Mouse (Mus musculus) liver, postnatal 0 days (tissue): ENCODE measurements at regions not wholly inside any gene's neighbourhood (a gene's known extent, or its start where the extent isn't known, plus 50 kb on each side); places are given as distances from the start of the nearest gene placed in this dataset.

Source experiments
- ATAC-seq: fragments of 200-750 bp; cut with Nextera tagmentation; 2 replicates; pipeline ENCODE4 v1.8.0; 2017; ENCODE audit warnings: mild to moderate bottlenecking, moderate library complexity
- DNase-seq: peaks from one replicate; pipeline ENCODE4 v3.0.0-alpha.2; 2016
- H3K27ac ChIP-seq: fragments of 300-500 bp; sonication (generic); 2 replicates; pipeline ENCODE4 v1.5.1; 2014; ENCODE audit warnings: antibody characterized with exemption, moderate library complexity, mild to moderate bottlenecking, low read depth
- H3K27me3 ChIP-seq: fragments of 300-500 bp; sonication (generic); 2 replicates; pipeline ENCODE4 v1.6.1; 2014; ENCODE audit warnings: low read length, control low read depth, mixed read lengths; ENCODE audit not compliant: insufficient read depth
- H3K36me3 ChIP-seq: fragments of 300-500 bp; sonication (generic); replicated peaks from 2 replicates; pipeline ENCODE4 v1.6.1; 2014; ENCODE audit warnings: mild to moderate bottlenecking, control low read depth, low read length, moderate library complexity, mixed read lengths; ENCODE audit not compliant: insufficient read depth
- H3K4me1 ChIP-seq: fragments of 300-500 bp; sonication (generic); 2 replicates; pipeline ENCODE4 v1.6.1; 2014; ENCODE audit warnings: antibody characterized with exemption, mild to moderate bottlenecking, control low read depth; ENCODE audit not compliant: insufficient read depth
- H3K4me2 ChIP-seq: fragments of 300-500 bp; sonication (generic); 2 replicates; pipeline ENCODE4 v1.6.1; 2014; ENCODE audit warnings: low read depth, mild to moderate bottlenecking, low read length, moderate library complexity, mixed read lengths
- H3K4me3 ChIP-seq: fragments of 300-500 bp; sonication (generic); 2 replicates; pipeline ENCODE4 v1.5.1; 2014; ENCODE audit warnings: low read depth, low read length
- H3K9ac ChIP-seq: fragments of 300-500 bp; sonication (generic); replicated peaks from 2 replicates; pipeline ENCODE4 v1.6.1; 2014; ENCODE audit warnings: mild to moderate bottlenecking, moderate library complexity
- H3K9me3 ChIP-seq: fragments of 300-500 bp; sonication (generic); 2 replicates; pipeline ENCODE4 v1.6.1; 2016; ENCODE audit warnings: mild to moderate bottlenecking, control low read depth, low read length, mixed read lengths
- CTCF ChIP-seq: sonication (generic); IDR thresholded peaks from 2 replicates; pipeline ENCODE4 v1.5.1; 2016; ENCODE audit warnings: antibody characterized with exemption, low read depth
- EP300 ChIP-seq: IDR thresholded peaks from 2 replicates; pipeline ENCODE4 v1.6.1; 2016; ENCODE audit warnings: antibody characterized with exemption, low read depth, mild to moderate bottlenecking
- WGBS: fragments of 180-500 bp; shearing (Covaris S2); extraction: QIAGEN DNeasy Blood & Tissue Kit; methylation state at CpG from one replicate; pipeline ENCODE4 v1.1.7; 2014; ENCODE audit not compliant: insufficient replicate concordance; 5-methylcytosine and 5-hydroxymethylcytosine counted together

GRCm38 (mm10) chr6:140279736-140280370 is 144.0 kb upstream of the Plekha5 start:
- peak overlapping the region; percentile 89 for H3K27ac ChIP-seq
- peak; percentile 35 for ATAC-seq
- no peak for DNase-seq
- peaks cover 6% of the 10 kb centered on the region; the same call in 1 of the 2 replicates for H3K4me1 ChIP-seq
- TF ChIP-seq EP300 = no peak; the same call in 1 of the 2 replicates
- TF ChIP-seq CTCF = no peak
- WGBS = 69% methylated on average over 8 of the region's 8 CpGs
- no peaks in the 10 kb centered on the region for H3K27me3 ChIP-seq
- no peaks in the 10 kb centered on the region for H3K36me3 ChIP-seq
- H3K4me2 ChIP-seq = no peak overlapping the region
- H3K9me3 ChIP-seq = no peaks in the 10 kb centered on the region
- H3K4me3 ChIP-seq = no peak overlapping the region
- H3K9ac ChIP-seq = no peak overlapping the region

- H3K36me3 ChIP-seq = no peaks in the 10 kb centered on the region
- no peak overlapping the region for H3K27ac ChIP-seq
- no peak overlapping the region for H3K4me3 ChIP-seq
- H3K4me2 ChIP-seq = no peak overlapping the region
- 49% methylated on average over 5 of the region's 5 CpGs for WGBS
- TF ChIP-seq CTCF (no peak), EP300 (no peak)
- H3K9ac ChIP-seq = no peak overlapping the region
- H3K27me3 ChIP-seq = no peaks in the 10 kb centered on the region
- no peaks in the 10 kb centered on the region for H3K9me3 ChIP-seq
- no peak for ATAC-seq
- H3K4me1 ChIP-seq = peaks cover 6% of the 10 kb centered on the region; the same call in 1 of the 2 replicates
- DNase-seq = no peak
These were observed 145.1 kb upstream of the Plekha5 start for GRCm38 (mm10) chr6:140278750-140279149.

DNA sequence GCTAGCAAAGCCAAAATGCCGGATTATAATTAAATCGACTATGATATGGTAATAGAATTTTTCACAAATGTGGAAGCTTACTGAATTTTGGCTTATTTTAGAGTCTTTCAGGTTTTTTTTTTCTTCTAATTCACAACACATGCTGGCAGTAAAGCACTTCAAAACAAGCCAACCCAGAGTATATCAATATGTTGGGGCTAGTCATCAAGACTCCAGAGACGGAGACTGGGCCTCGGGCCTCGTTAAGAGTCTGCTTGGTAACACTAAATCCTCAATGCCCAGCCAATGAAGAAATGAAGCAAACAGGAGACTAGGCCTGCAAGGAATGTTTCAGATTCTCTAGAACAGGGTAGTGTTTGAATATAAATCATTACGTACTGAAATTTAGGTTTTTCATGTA is 153.3 kb upstream of the Plekha5 start:
- Histone ChIP-seq H3K9me3 (no peaks in the 10 kb centered on the region), H3K4me2 (no peak overlapping the region), H3K4me1 (no peaks in the 10 kb centered on the region), H3K4me3 (no peak overlapping the region), H3K27me3 (no peaks in the 10 kb centered on the region), H3K9ac (no peak overlapping the region), H3K27ac (no peak overlapping the region), H3K36me3 (no peaks in the 10 kb centered on the region)
- no peak for DNase-seq
- no peak for ATAC-seq
- 84% methylated on average over 6 of the region's 6 CpGs for WGBS
- TF ChIP-seq EP300 (no peak), CTCF (no peak)

DNA sequence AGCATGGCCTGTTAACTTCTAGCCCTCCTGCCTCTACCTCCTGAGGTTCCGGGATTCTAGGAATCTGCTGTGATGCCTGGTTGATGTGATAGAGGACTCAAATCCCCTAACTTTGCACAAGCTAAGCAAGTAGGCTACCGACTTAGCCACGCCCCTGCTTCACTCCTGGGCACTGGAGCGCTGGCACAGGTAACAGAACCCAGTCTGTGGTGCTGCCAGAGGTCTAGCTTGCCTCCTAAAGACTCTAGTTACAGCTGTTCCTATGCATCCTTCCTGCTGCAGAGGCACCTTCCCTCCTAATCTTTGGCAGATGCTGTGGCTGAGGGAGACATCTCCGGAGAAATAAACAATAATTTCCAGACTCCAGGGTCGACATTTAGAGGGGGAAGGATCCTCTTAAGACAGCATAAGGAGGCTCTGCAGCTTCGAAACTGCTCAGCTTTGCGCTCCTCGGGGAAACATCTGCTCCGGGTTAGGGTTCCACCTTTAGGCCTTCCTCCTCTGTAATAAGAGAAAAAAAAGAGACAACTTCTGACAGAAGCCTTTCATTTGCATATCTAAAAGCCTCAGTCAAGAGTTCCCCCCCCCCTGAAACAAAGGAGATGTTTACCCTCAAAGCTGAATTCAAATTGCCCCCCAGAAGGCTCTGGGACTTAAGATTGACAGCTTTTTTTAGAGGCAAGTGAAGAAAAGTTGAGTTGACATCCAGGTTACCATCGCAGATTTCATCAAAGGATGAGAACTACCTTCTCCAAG is 155.4 kb upstream of the Plekha5 start:
- Histone ChIP-seq H3K27ac (no peak overlapping the region), H3K4me3 (no peak overlapping the region), H3K27me3 (no peaks in the 10 kb centered on the region), H3K4me2 (no peak overlapping the region), H3K9ac (no peak overlapping the region), H3K4me1 (no peaks in the 10 kb centered on the region), H3K36me3 (no peaks in the 10 kb centered on the region), H3K9me3 (no peaks in the 10 kb centered on the region)
- ATAC-seq = no peak
- 45% methylated on average over 11 of the region's 11 CpGs for WGBS
- TF ChIP-seq EP300 (no peak), CTCF (no peak)
- no peak for DNase-seq

- Histone ChIP-seq H3K9me3 (no peaks in the 10 kb centered on the region), H3K9ac (no peak overlapping the region), H3K27me3 (no peaks in the 10 kb centered on the region), H3K4me1 (no peaks in the 10 kb centered on the region), H3K4me3 (no peak overlapping the region), H3K27ac (no peak overlapping the region), H3K36me3 (no peaks in the 10 kb centered on the region), H3K4me2 (no peak overlapping the region)
- ATAC-seq = no peak
- DNase-seq = no peak
- TF ChIP-seq CTCF (no peak), EP300 (no peak)
- WGBS = 39% methylated on average over 1 of the region's 1 CpGs
These were observed 159.9 kb upstream of the Plekha5 start for GRCm38 (mm10) chr6:140263920-140264319.

DNA sequence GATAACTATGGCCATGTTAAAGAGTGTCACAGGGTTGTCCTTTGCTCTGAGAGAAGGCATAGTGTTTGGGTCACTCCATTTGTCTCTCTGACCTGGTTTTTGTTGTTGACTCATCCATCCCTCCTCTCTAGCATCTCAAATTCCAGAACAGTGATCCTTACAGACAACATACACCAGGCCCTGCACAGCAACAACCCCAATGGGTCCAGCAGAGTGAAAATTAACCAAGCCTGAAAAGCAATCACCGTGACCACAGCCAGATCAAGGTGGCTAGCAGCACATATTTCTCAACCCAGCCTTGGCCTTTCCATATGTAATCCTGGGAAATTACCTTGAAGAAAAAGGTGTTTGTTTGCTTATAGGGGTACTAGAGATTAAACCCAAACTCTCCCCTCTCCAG is 162.0 kb upstream of the Plekha5 start:
- H3K4me2 ChIP-seq = no peak overlapping the region
- DNase-seq = no peak
- H3K36me3 ChIP-seq = no peaks in the 10 kb centered on the region
- no peaks in the 10 kb centered on the region for H3K4me1 ChIP-seq
- no peak overlapping the region for H3K9ac ChIP-seq
- no peaks in the 10 kb centered on the region for H3K27me3 ChIP-seq
- no peak for TF ChIP-seq EP300
- TF ChIP-seq CTCF = no peak
- no peak overlapping the region for H3K27ac ChIP-seq
- H3K4me3 ChIP-seq = no peak overlapping the region
- H3K9me3 ChIP-seq = no peaks in the 10 kb centered on the region
- WGBS = 63% methylated on average over 1 of the region's 1 CpGs
- ATAC-seq = no peak
